Mouse (Mus musculus) CH12.LX (cell line): ENCODE measurements around the gene 2210016L21Rik. TPM values are rescaled to one million over a fixed set of nuclear protein-coding genes. Genes with fewer than 3 reads are reported as not detected.

Experiments used
- DNase-seq: peaks from one replicate; pipeline ENCODE4 v3.0.0-alpha.2; 2013; ENCODE audit errors: extremely low read depth
- H3K27ac ChIP-seq: 2 replicates; pipeline ENCODE4 v1.5.1; 2012; ENCODE audit warnings: low read depth, mild to moderate bottlenecking, control low read depth, moderate library complexity; ENCODE audit not compliant: insufficient read depth
- H3K27me3 ChIP-seq: replicated peaks from 2 replicates; pipeline ENCODE3; 2012; ENCODE audit warnings: inconsistent platforms
- H3K36me3 ChIP-seq, 2 experiments: replicated peaks in 1 of 2; 2 replicates each; pipeline versions ENCODE3 to v1.6.1; 2012; ENCODE audit warnings: inconsistent platforms in 1 of 2, low read length in 1 of 2, mild to moderate bottlenecking in 1 of 2, mixed read lengths in 1 of 2, moderate library complexity in 1 of 2; ENCODE audit not compliant: control insufficient read depth in 1 of 2, insufficient read depth in 1 of 2
- H3K4me1 ChIP-seq, 2 experiments: 2 replicates each; pipeline ENCODE4 v1.6.1; 2012; ENCODE audit warnings: inconsistent platforms in 1 of 2, moderate library complexity in 1 of 2; ENCODE audit not compliant: insufficient read depth in 2 of 2, control insufficient read depth in 1 of 2
- H3K4me2 ChIP-seq: 2 replicates; pipeline ENCODE4 v1.6.1; 2012; ENCODE audit warnings: low read depth, mild to moderate bottlenecking, control low read depth; ENCODE audit not compliant: poor library complexity, insufficient read depth, severe bottlenecking
- H3K4me3 ChIP-seq, 3 experiments: fragments of 150-350 bp in 1 of 3; sonication (generic) in 1 of 3; replicated peaks in 1 of 3; 2 replicates each; pipeline versions ENCODE3 to v1.5.1; 2011 to 2012; ENCODE audit warnings: low read depth in 2 of 3, low read length in 2 of 3, mild to moderate bottlenecking in 2 of 3, moderate library complexity in 2 of 3, control low read depth in 1 of 3, improper control_type of control experiment in 1 of 3, inconsistent platforms in 1 of 3, mixed read lengths in 1 of 3; ENCODE audit not compliant: poor library complexity in 1 of 3
- H3K79me2 ChIP-seq: replicated peaks from 2 replicates; pipeline ENCODE4 v1.6.1; 2012; ENCODE audit warnings: mild to moderate bottlenecking, moderate library complexity; ENCODE audit not compliant: control insufficient read depth, poor library complexity, insufficient read depth, severe bottlenecking; ENCODE audit errors: extremely low read depth
- H3K9ac ChIP-seq: 2 replicates; pipeline ENCODE4 v1.6.1; 2012; ENCODE audit warnings: low read depth, mild to moderate bottlenecking, control low read depth, moderate library complexity; ENCODE audit not compliant: insufficient read depth
- H3K9me3 ChIP-seq: replicated peaks from 2 replicates; pipeline ENCODE3; 2012; ENCODE audit warnings: low read length, inconsistent platforms, mixed read lengths
- BHLHE40 ChIP-seq: IDR thresholded peaks from 2 replicates; pipeline ENCODE4 v1.6.1; 2011; ENCODE audit warnings: mild to moderate bottlenecking, low read depth, low read length, improper control_type of control experiment
- CHD1 ChIP-seq: IDR thresholded peaks from 2 replicates; pipeline ENCODE4 v1.6.1; 2012; ENCODE audit warnings: low read depth, low read length, improper control_type of control experiment, inconsistent platforms
- CTCF ChIP-seq, 2 experiments: IDR thresholded peaks in 1 of 2; conservative IDR thresholded peaks in 1 of 2; 2 replicates each; pipeline ENCODE4 v1.5.1; 2011 to 2012; ENCODE audit warnings: low read depth in 2 of 2, low read length in 2 of 2, improper control_type of control experiment in 1 of 2, inconsistent platforms in 1 of 2, mild to moderate bottlenecking in 1 of 2, moderate library complexity in 1 of 2
- ELF1 ChIP-seq: IDR thresholded peaks from 2 replicates; pipeline ENCODE4 v1.6.1; 2014; ENCODE audit warnings: low read depth, mild to moderate bottlenecking, inconsistent platforms, low read length, improper control_type of control experiment
- EP300 ChIP-seq: IDR thresholded peaks from 2 replicates; pipeline ENCODE4 v1.6.1; 2011; ENCODE audit warnings: low read length, improper control_type of control experiment
- GABPA ChIP-seq: IDR thresholded peaks from 2 replicates; pipeline ENCODE4 v1.6.1; 2012; ENCODE audit warnings: low read depth, low read length, improper control_type of control experiment, inconsistent platforms; ENCODE audit not compliant: insufficient replicate concordance
- HCFC1 ChIP-seq: IDR thresholded peaks from 2 replicates; pipeline ENCODE4 v1.6.1; 2012; ENCODE audit warnings: low read depth, mild to moderate bottlenecking, inconsistent platforms, low read length, improper control_type of control experiment
- IRF4 ChIP-seq: IDR thresholded peaks from 2 replicates; pipeline ENCODE4 v1.6.1; 2014; ENCODE audit warnings: low read depth, mild to moderate bottlenecking, inconsistent platforms, low read length, improper control_type of control experiment
- JUN ChIP-seq: IDR thresholded peaks from 2 replicates; pipeline ENCODE4 v1.6.1; 2011; ENCODE audit warnings: low read depth, mild to moderate bottlenecking, low read length, improper control_type of control experiment, moderate library complexity; ENCODE audit not compliant: insufficient read depth
- JUND ChIP-seq: conservative IDR thresholded peaks from 2 replicates; pipeline ENCODE4 v1.6.1; 2011; ENCODE audit warnings: low read depth, low read length, improper control_type of control experiment
- MAFK ChIP-seq: IDR thresholded peaks from 2 replicates; pipeline ENCODE4 v1.6.1; 2011; ENCODE audit warnings: low read length, improper control_type of control experiment; ENCODE audit not compliant: insufficient replicate concordance
- MAX ChIP-seq: IDR thresholded peaks from 2 replicates; pipeline ENCODE4 v1.6.1; 2011; ENCODE audit warnings: low read length, improper control_type of control experiment
- MAZ ChIP-seq: IDR thresholded peaks from 2 replicates; pipeline ENCODE4 v1.6.1; 2012; ENCODE audit warnings: low read depth, mild to moderate bottlenecking, inconsistent platforms, low read length, improper control_type of control experiment, moderate library complexity
- MYC ChIP-seq: IDR thresholded peaks from 2 replicates; pipeline ENCODE4 v1.6.1; 2011; ENCODE audit warnings: low read depth, mild to moderate bottlenecking, improper control_type of control experiment, low read length
- NELFE ChIP-seq: IDR thresholded peaks from 2 replicates; pipeline ENCODE4 v1.6.1; 2011; ENCODE audit warnings: low read depth, low read length, improper control_type of control experiment
- POLR2A ChIP-seq: IDR thresholded peaks from 2 replicates; pipeline ENCODE4 v1.6.1; 2011; ENCODE audit warnings: low read depth, mild to moderate bottlenecking, improper control_type of control experiment, low read length
- POLR2AphosphoS2 ChIP-seq: IDR thresholded peaks from 2 replicates; pipeline ENCODE4 v1.6.1; 2011; ENCODE audit warnings: low read depth, low read length, improper control_type of control experiment
- RAD21 ChIP-seq: IDR thresholded peaks from 2 replicates; pipeline ENCODE4 v1.6.1; 2011; ENCODE audit warnings: low read depth, mild to moderate bottlenecking, low read length, improper control_type of control experiment, moderate library complexity
- RCOR1 ChIP-seq: conservative IDR thresholded peaks from 2 replicates; pipeline ENCODE4 v1.6.1; 2012; ENCODE audit warnings: low read depth, mild to moderate bottlenecking, inconsistent platforms, low read length, improper control_type of control experiment
- SIN3A ChIP-seq: IDR thresholded peaks from 2 replicates; pipeline ENCODE4 v1.6.1; 2012; ENCODE audit warnings: low read length, improper control_type of control experiment, inconsistent platforms
- SMC3 ChIP-seq: IDR thresholded peaks from 2 replicates; pipeline ENCODE4 v1.6.1; 2011; ENCODE audit warnings: low read depth, low read length, improper control_type of control experiment
- TBP ChIP-seq: conservative IDR thresholded peaks from 2 replicates; pipeline ENCODE4 v1.6.1; 2011; ENCODE audit warnings: low read depth, low read length, improper control_type of control experiment
- UBTF ChIP-seq: IDR thresholded peaks from 2 replicates; pipeline ENCODE4 v1.6.1; 2012; ENCODE audit warnings: low read depth, mild to moderate bottlenecking, inconsistent platforms, low read length, improper control_type of control experiment, moderate library complexity
- USF1 ChIP-seq: IDR thresholded peaks from 2 replicates; pipeline ENCODE4 v1.6.1; 2014; ENCODE audit warnings: low read depth, mild to moderate bottlenecking, inconsistent platforms, low read length, improper control_type of control experiment
- ZC3H11A ChIP-seq: IDR thresholded peaks from 2 replicates; pipeline ENCODE4 v1.6.1; 2012; ENCODE audit warnings: low read depth, mild to moderate bottlenecking, inconsistent platforms, low read length, improper control_type of control experiment
- ZMIZ1 ChIP-seq: IDR thresholded peaks from 2 replicates; pipeline ENCODE4 v1.6.1; 2012; ENCODE audit warnings: low read depth, mild to moderate bottlenecking, inconsistent platforms, low read length, improper control_type of control experiment
- ZNF384 ChIP-seq: IDR thresholded peaks from 2 replicates; pipeline ENCODE4 v1.6.1; 2012; ENCODE audit warnings: low read depth, low read length, improper control_type of control experiment, inconsistent platforms
- dilution Hi-C: fragments of 300-500 bp; cut with MboI; formaldehyde crosslinking; loops from 2 replicates; pipeline ENCODE4 v1.14.3; 2020; ENCODE audit warnings: low sequenced_read_pairs; ENCODE audit not compliant: extremely low pct_unique_long_range_greater_than_20kb, extremely low pct_ligation_motif_present
- in situ Hi-C: fragments of 300-500 bp; cut with MboI; formaldehyde crosslinking; loops from 3 replicates; pipeline ENCODE4 v1.14.3; 2019; ENCODE audit warnings: low sequenced_read_pairs, low pct_ligation_motif_present, low pct_unique_long_range_greater_than_20kb, mixed read lengths
- polyA plus RNA-seq: library from polyadenylated mRNA; unstranded; fragments of >175 nt; gene quantifications from 2 replicates; pipeline ENCODE4 v1.2.1, GENCODE M21; 2012; ENCODE audit warnings: low read depth; ENCODE audit not compliant: insufficient read length
- total RNA-seq, 2 experiments: library from RNA; depleted of rRNA; stranded (reverse); fragments of 300-350 nt in 1 of 2; fragments of >200 nt in 1 of 2; gene quantifications; 2 replicates each; pipeline ENCODE4 v1.2.3; 2012 to 2014

2210016L21Rik gene
- total and polyA plus RNA-seq, 3 experiments: 11.5 to 32.5 (median 21.6) TPM

- in situ Hi-C loops (no loop called here), dilution Hi-C loops (no loop called here)
- H3K27ac ChIP-seq: no peak overlapping the region
- H3K9ac ChIP-seq: no peak overlapping the region
- TF ChIP-seq POLR2AphosphoS2 (no peak), CTCF (conservative IDR thresholded peaks at IDR 0.05 in 1 of 2, IDR thresholded peaks at IDR 0.05 in 1 of 2; ENCODE audit: low read depth in 2 of 2, low read length in 2 of 2) (no peak), USF1 (no peak), SMC3 (no peak), JUN (no peak), CHD1 (no peak), RAD21 (no peak), BHLHE40 (peak; percentile 55), SIN3A (no peak), RCOR1 (no peak), JUND (no peak), POLR2A (no peak), MAZ (no peak), IRF4 (0 out of 2 replicates have a peak, but pooled peaks have one; percentile 8), GABPA (no peak), TBP (no peak), ELF1 (no peak)
- no peaks in the 10 kb centered on the region for H3K9me3 ChIP-seq
- no peaks in the 10 kb centered on the region for H3K79me2 ChIP-seq
- H3K27me3 ChIP-seq: peaks cover 3% of the 10 kb centered on the region
- H3K4me1 ChIP-seq: peaks cover 0 to 2% of the 10 kb centered on the region in 2 experiments; a peak in 1 of 4 replicates
- H3K4me3 ChIP-seq: no peak overlapping the region
- no peaks in the 10 kb centered on the region for H3K36me3 ChIP-seq
- 0 out of 2 replicates have a peak overlapping the region, but pooled peaks have one; percentile 16 for H3K4me2 ChIP-seq
- no peak for DNase-seq
Measured at GRCm38 (mm10) chr5:114996447-114996846, 54.5 kb downstream of the 2210016L21Rik start.

GRCm38 (mm10) chr5:114997327-114997726 lies 55.4 kb downstream of the 2210016L21Rik start:
- no peaks in the 10 kb centered on the region for H3K79me2 ChIP-seq
- H3K27me3 ChIP-seq: peaks cover 2% of the 10 kb centered on the region
- H3K4me2 ChIP-seq: no peak overlapping the region
- peaks cover 0 to 2% of the 10 kb centered on the region in 2 experiments; a peak in 1 of 4 replicates for H3K4me1 ChIP-seq
- H3K4me3 ChIP-seq: no peak overlapping the region
- no peaks in the 10 kb centered on the region for H3K36me3 ChIP-seq
- no peak overlapping the region for H3K27ac ChIP-seq
- no peak for DNase-seq
- in situ Hi-C loops (no loop called here), dilution Hi-C loops (no loop called here)
- no peak for TF ChIP-seq ZMIZ1
- TF ChIP-seq MAZ: no peak
- TF ChIP-seq MYC: no peak
- TF ChIP-seq RAD21: no peak
- no peak for TF ChIP-seq UBTF
- no peak for TF ChIP-seq MAX
- no peak for TF ChIP-seq CHD1
- no peak for TF ChIP-seq BHLHE40
- no peak for TF ChIP-seq ZNF384
- no peak for TF ChIP-seq ZC3H11A
- TF ChIP-seq POLR2A: no peak
- TF ChIP-seq ELF1: no peak
- no peak for TF ChIP-seq TBP
- no peak for TF ChIP-seq HCFC1
- no peak for TF ChIP-seq EP300
- no peak for TF ChIP-seq IRF4
- no peak for TF ChIP-seq NELFE
- TF ChIP-seq MAFK: no peak
- no peak overlapping the region for H3K9ac ChIP-seq
- H3K9me3 ChIP-seq: no peaks in the 10 kb centered on the region
